Mouse (Mus musculus): ENCODE measurements at regions not wholly inside any gene's neighbourhood (a gene's known extent, or its start where the extent isn't known, plus 50 kb on each side); places are given as distances from the start of the nearest gene placed in this dataset.

DNA sequence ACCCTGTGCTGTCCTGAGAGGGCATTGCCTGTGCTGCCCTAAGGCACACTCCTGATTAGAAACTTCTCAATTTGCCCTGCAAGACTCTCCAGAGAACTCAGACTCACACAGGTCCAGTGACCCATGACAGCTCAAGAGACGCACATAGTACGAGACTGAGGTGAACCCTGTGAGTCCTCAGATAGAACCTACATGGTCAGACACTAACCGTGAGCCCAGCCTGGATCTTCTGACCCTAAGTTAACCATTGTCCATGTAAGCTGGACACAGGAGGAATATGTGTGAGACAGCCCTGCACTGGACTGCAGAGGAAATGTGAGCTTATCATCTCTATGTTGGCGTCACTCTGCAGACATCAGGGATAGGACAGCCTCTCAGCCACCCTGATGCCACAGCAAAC lies 91.4 kb upstream of the Selenok start:
- no peak for DNase-seq (ENCODE audit: low spot score in 2 of 2)

DNA sequence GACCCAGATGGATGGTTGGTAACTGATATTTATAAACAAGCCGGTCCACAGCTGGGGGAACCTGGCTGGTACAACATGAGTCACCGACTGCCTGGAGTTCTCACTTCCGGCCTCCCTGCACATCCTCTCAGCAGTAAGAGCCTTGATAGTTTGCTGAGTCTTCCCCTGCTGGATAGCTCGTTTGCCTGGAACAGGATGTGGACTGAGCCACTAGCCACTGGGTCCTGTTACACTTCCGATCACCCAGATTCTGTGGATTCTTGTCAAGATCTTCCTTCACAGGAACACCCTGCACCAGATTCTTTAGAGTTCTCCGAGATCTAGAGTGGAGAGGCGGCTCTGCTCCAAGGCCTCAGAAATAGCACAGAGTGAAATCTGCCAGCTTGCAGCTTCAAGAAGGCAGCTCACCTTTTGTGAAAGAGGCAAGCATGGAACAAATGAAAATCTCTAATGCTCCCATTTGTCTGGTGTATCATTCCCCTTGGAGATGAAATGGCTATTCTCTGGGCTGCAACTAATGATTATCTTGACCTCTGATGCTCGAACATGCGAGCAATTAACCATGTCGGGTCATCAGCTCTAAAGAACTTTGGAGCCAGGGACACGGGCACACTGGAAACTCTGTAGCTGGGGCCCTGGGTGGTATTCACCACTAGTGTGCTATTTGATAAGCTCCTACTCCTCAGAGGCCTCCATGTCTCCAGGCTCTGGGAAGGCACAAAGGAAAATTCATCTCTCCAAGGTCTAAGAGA lies 90.3 kb upstream of the Selenok start:
- no peak for DNase-seq (ENCODE audit: low spot score in 2 of 2)

- no peak for DNase-seq (ENCODE audit: low spot score in 2 of 2)
Observed at GRCm38 (mm10) chr14:29878423-29878800, 89.7 kb upstream of the Selenok start.

DNA sequence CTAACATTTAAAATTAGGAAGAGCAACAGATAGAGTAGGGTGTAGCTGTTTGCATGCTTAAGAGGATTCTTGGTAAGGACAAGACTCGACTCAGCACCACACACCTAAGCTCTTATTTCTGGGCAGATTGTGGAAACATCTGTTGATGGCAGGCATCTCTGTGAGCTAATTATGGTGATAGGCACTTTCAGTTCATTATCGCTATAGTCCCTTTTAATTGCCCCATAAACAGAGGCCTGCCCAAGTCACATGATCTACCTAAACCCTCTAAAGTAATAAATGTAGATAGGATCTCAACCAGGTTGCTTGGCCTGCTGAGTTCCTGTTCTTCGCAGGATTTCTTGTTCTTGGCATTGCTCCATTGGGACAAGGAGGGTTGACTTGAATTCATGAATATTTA lies 88.8 kb upstream of the Selenok start:
- DNase-seq (ENCODE audit: low spot score in 2 of 2), result no peak

- no peak for DNase-seq (ENCODE audit: low spot score in 2 of 2)
Observed at GRCm38 (mm10) chr14:29882666-29883344, 85.3 kb upstream of the Selenok start.

DNA sequence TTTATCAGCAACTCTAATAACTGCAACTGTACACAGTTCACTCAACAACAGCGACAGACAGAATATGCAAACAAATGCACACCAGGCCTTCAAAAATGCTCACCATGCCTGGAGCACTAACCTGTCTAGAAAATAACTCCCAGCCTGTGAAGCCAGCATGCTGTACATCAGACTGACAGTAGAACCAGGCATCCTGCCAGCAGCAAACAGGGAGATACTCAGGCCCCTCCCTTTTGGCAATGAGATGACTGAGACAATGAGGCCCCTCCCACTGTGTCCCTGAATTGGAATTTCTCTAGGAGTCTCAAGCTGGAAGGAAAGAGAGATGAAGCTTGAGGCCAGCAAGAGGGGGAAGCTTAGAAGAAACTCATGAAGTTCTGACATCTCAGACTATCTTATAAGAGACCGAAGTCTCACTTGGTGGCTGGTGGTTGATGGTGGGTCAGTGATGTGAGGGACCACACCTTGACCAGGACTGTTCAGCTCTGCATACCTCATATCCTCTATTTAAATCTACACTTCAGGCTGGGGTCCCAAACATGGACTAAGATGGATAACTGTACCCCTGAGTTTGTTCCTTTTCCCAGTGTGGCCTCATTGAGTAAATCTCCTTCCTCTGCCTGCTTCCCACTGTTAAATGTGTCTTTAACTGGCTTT lies 72.6 kb upstream of the Selenok start:
- DNase-seq (ENCODE audit: low spot score in 2 of 2), result peak in 1 of 2 experiments; percentile 31

GRCm38 (mm10) chr14:29895989-29896675 lies 72.0 kb upstream of the Selenok start:
- DNase-seq (ENCODE audit: low spot score in 2 of 2), result no peak

DNA sequence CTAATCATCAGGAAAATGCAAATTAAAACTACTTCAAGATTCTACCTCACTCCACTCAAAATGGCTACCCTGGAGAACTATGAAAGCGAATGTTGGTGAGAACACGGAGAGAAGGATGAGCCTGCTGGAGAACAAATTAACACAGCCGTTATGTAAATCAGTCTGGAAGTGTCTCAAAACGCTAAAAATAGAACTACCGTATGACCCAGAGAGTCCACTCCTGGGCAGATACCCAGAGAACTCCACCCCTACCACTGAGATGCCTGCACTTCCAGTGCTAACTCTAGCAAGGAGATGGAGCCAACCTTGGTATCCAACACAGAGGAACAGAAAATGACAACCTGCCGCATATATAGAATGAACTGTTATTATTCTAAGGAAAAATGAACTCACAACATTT lies 67.2 kb upstream of the Selenok start:
- no peak for DNase-seq (ENCODE audit: low spot score in 2 of 2)

DNA sequence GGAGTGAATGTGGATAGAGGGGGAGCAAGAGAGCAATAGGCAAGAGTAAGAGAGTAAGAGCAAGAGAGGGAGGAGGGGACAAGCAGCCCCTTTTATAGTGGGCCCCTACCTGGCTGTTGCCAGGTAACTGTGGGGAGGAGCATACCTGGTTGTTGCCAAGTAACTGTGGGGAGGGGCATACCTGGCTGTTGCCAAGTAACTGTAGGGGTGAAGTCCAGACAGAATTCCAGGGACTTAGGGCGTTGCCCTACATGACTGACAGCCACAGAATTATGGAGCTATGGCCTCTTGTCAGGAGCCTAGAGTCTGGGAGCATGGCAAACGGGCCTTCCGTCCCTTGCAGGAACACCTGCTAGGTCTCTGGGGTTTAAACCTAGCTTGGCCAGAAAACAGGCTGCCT lies 64.5 kb upstream of the Selenok start:
- no peak for DNase-seq (ENCODE audit: low spot score in 2 of 2)

- no peak for DNase-seq (ENCODE audit: low spot score in 2 of 2)
Observed at GRCm38 (mm10) chr14:29904856-29905255, 63.3 kb upstream of the Selenok start.

GRCm38 (mm10) chr14:29909741-29910140 lies 58.4 kb upstream of the Selenok start:
- DNase-seq (ENCODE audit: low spot score in 2 of 2), result no peak
